Mouse (Mus musculus) liver, embryonic 16.5 days (tissue): ENCODE results near the gene Clstn1. TPM values are rescaled to one million over a fixed set of nuclear protein-coding genes. Genes with fewer than 3 reads are reported as not detected.

ENCODE experiments used
- ATAC-seq: fragments of 200-750 bp; cut with Nextera tagmentation; 2 replicates; pipeline ENCODE4 v1.8.0; 2017; ENCODE audit warnings: low read depth, mild to moderate bottlenecking, moderate number of reproducible peaks, moderate library complexity
- H3K27ac ChIP-seq: fragments of 300-500 bp; sonication (generic); 2 replicates; pipeline ENCODE4 v1.5.1; 2014; ENCODE audit warnings: mild to moderate bottlenecking, low read length
- H3K27me3 ChIP-seq: fragments of 300-500 bp; sonication (generic); 2 replicates; pipeline ENCODE4 v1.6.1; 2014; ENCODE audit warnings: low read depth, low read length, mixed read lengths; ENCODE audit not compliant: control insufficient read depth, insufficient read depth
- H3K36me3 ChIP-seq: fragments of 300-500 bp; sonication (generic); 2 replicates; pipeline ENCODE4 v1.6.1; 2014; ENCODE audit warnings: mild to moderate bottlenecking; ENCODE audit not compliant: control insufficient read depth, insufficient read depth
- H3K4me1 ChIP-seq: fragments of 300-500 bp; sonication (generic); 2 replicates; pipeline ENCODE4 v1.6.1; 2014; ENCODE audit warnings: low read depth, low read length, mixed read lengths; ENCODE audit not compliant: control insufficient read depth
- H3K4me2 ChIP-seq: fragments of 300-500 bp; sonication (generic); 2 replicates; pipeline ENCODE4 v1.6.1; 2014; ENCODE audit warnings: low read depth, low read length, mixed read lengths
- H3K4me3 ChIP-seq: fragments of 300-500 bp; sonication (generic); 2 replicates; pipeline ENCODE4 v1.5.1; 2014; ENCODE audit warnings: low read depth, mild to moderate bottlenecking, low read length
- H3K9ac ChIP-seq: fragments of 300-500 bp; sonication (generic); 2 replicates; pipeline ENCODE4 v1.6.1; 2014; ENCODE audit warnings: low read depth, low read length
- H3K9me3 ChIP-seq: fragments of 300-500 bp; sonication (generic); replicated peaks from 2 replicates; pipeline ENCODE4 v1.6.1; 2016; ENCODE audit warnings: low read length; ENCODE audit not compliant: control insufficient read depth
- WGBS: fragments of 180-500 bp; shearing (Covaris S2); extraction: QIAGEN DNeasy Blood & Tissue Kit; methylation state at CpG from one replicate; pipeline ENCODE4 v1.1.7; 2014; ENCODE audit not compliant: insufficient replicate concordance; 5-methylcytosine and 5-hydroxymethylcytosine counted together
- polyA plus RNA-seq: library from polyadenylated mRNA; unstranded; fragments of >200 nt; fragmentation: Nextera tagmentation; extraction: Ambion mirVana; gene quantifications from 2 replicates; pipeline ENCODE4 v1.2.1, GENCODE M21; 2015

Clstn1 gene
- polyA plus RNA-seq, 1 experiment from 2014 or later: 1.1 TPM

DNA sequence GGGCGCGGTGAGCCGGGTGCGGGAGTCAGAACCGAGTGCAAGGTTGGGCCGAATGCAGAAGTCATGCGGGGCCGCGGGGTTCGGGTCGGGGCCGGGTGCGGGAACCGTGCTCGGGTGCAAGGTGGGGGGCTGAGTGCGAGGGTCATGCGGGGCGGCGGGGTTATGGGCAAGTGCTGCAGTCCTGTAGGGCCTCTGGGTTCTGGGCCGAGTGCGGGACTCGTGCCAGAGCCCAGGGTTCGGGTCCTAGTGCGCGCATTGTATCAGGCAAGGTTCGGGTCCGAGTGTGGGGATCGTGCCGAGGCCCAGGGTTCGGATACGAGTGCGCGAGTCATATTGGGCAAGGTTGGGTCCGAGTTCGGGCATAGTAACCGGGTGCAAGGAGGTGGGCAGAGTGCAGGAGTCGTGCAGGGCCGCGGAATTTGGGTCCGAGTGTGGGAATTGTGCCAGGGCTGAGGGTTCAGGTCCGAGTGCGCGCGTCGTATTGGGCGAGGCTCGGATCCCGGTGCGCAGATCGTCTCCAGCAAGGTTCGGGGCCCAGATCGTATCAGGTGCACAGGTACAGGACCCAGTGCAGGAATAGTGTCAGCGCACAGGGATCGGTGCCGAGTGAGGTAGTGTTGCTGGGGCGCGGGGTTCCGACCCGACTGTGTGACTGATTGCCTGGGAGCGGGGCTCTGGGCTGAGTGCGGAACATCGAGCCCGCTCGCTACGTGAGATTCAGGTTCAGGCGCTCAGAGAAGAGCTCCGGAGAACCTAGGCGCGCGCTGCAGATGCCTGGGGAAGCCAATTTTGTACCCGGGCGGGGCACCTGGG is 721 bp downstream of the Clstn1 start:
- WGBS: under 1% methylated on average over 72 of the region's 72 CpGs
- peak overlapping the region; percentile 63 for H3K4me3 ChIP-seq
- no peaks in the 10 kb centered on the region for H3K36me3 ChIP-seq
- peak overlapping the region; percentile 24; the same call in 1 of the 2 replicates for H3K9ac ChIP-seq
- peaks cover 55% of the 10 kb centered on the region for H3K27me3 ChIP-seq
- H3K4me1 ChIP-seq: no peaks in the 10 kb centered on the region; the same call in none of the 2 replicates
- no peak overlapping the region for H3K27ac ChIP-seq
- ATAC-seq: no peak
- no peaks in the 10 kb centered on the region for H3K9me3 ChIP-seq
- H3K4me2 ChIP-seq: peak overlapping the region; percentile 70

DNA sequence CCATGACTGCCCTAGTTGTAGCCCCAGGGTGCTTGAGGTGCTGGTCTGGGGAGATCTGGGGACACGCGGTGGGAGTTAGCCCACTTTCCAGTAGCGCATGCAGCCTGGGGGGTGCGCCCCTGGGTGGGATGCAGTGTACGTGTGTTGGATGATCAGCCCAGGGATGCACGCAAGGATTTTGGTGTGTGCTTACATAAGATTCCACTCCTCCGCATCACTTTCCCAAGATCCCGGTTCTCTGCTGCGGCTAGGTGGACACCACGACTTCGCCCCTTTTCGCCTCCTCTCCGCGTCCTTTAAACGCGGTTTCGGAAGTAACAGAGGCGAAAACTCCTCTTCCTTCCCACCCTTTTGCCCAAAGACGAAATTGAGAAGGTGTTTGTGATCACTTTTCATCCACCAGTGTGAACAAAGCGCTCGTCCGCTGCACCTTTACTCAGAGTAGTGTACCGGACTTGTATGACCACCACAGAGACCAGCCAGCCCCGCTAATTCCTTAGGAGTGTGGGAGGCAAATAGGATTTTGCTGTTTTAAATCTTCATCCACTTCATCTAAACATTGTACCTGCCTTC is 1.4 kb downstream of the Clstn1 start:
- Histone ChIP-seq H3K27ac (no peak overlapping the region), H3K27me3 (peaks cover 55% of the 10 kb centered on the region), H3K9ac (no peak overlapping the region), H3K4me1 (no peaks in the 10 kb centered on the region; the same call in none of the 2 replicates), H3K4me2 (peak overlapping the region; percentile 70), H3K9me3 (no peaks in the 10 kb centered on the region), H3K4me3 (peak overlapping the region; percentile 63; the same call in 1 of the 2 replicates), H3K36me3 (no peaks in the 10 kb centered on the region)
- no peak for ATAC-seq
- WGBS: 8% methylated on average over 24 of the region's 24 CpGs

DNA sequence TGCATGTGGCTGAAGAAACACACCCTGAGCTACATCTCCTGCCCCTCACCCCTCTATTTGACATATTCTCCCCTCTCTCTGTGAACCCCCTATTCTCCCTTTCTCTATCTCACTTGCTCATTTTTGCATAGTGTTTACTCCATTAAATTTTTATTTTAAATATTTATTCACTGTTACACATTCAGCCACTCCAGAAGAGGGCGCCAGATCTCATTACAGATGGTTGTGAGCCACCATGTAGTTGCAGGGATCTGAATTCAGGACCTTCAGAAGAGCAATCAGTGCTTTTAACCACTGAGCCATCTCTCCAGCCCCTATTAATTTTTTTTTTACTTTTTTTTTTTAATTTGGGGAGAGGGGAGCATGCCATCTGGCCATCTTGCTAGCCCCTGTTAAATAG is 3.9 kb downstream of the Clstn1 start:
- Histone ChIP-seq H3K9ac (no peak overlapping the region), H3K27me3 (peaks cover 41% of the 10 kb centered on the region), H3K4me2 (no peak overlapping the region), H3K9me3 (no peaks in the 10 kb centered on the region), H3K27ac (no peak overlapping the region), H3K4me1 (no peaks in the 10 kb centered on the region; the same call in none of the 2 replicates), H3K36me3 (no peaks in the 10 kb centered on the region), H3K4me3 (no peak overlapping the region)
- ATAC-seq: no peak
- WGBS: 45% methylated on average over 1 of the region's 1 CpGs

GRCm38 (mm10) chr4:149591486-149591885 is 5.2 kb downstream of the Clstn1 start:
- H3K4me3 ChIP-seq: no peak overlapping the region
- H3K9me3 ChIP-seq: no peaks in the 10 kb centered on the region
- no peaks in the 10 kb centered on the region; the same call in 1 of the 2 replicates for H3K4me1 ChIP-seq
- H3K36me3 ChIP-seq: no peaks in the 10 kb centered on the region
- H3K4me2 ChIP-seq: no peak overlapping the region
- 59% methylated on average over 2 of the region's 2 CpGs for WGBS
- H3K27me3 ChIP-seq: peaks cover 28% of the 10 kb centered on the region
- H3K9ac ChIP-seq: no peak overlapping the region
- no peak for ATAC-seq
- no peak overlapping the region for H3K27ac ChIP-seq

DNA sequence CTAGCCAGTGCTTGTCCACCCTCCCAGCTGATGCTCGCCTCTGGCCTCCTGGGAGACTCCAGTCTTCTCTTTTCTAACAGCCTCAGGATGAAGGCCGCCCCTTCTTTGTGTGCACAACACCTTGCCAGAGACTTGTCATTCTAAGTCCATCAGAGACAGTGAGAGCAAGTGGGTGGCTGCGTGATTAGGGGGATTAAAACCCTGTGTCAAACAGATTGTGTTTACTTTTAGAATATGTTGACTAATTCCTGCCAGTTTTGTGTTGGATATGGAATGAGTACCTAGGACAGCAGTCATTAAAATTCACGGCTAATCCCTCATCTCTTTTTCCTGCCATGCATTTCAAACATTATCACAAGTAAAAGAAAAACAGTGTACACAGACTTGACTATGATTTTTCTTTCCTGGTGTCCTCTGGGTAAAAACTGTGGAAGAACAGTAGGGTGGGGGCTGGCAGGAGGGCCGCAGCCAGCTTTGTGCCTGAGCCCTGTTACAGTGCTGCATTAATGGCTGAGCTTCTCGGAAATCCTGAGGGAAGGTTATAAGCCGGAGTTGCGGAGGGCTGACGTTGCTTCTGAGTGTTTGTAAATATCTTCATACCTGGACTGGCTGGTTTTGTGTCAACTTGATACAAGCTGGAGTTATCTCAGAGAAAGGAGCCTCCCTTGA is 8.8 kb downstream of the Clstn1 start:
- no peak overlapping the region for H3K27ac ChIP-seq
- no peak overlapping the region for H3K4me2 ChIP-seq
- H3K4me3 ChIP-seq: no peak overlapping the region
- WGBS: 71% methylated on average over 9 of the region's 9 CpGs
- H3K9me3 ChIP-seq: no peaks in the 10 kb centered on the region
- no peak for ATAC-seq
- H3K27me3 ChIP-seq: no peaks in the 10 kb centered on the region; the same call in 1 of the 2 replicates
- H3K36me3 ChIP-seq: no peaks in the 10 kb centered on the region
- no peaks in the 10 kb centered on the region for H3K4me1 ChIP-seq
- H3K9ac ChIP-seq: no peak overlapping the region

- Histone ChIP-seq H3K27ac (no peak overlapping the region), H3K9ac (no peak overlapping the region), H3K9me3 (no peaks in the 10 kb centered on the region), H3K4me3 (no peak overlapping the region), H3K4me2 (no peak overlapping the region), H3K27me3 (no peaks in the 10 kb centered on the region; the same call in 1 of the 2 replicates), H3K36me3 (no peaks in the 10 kb centered on the region), H3K4me1 (no peaks in the 10 kb centered on the region; the same call in 1 of the 2 replicates)
- WGBS: 60% methylated on average over 12 of the region's 12 CpGs
- ATAC-seq: no peak
These were observed 11.5 kb downstream of the Clstn1 start for GRCm38 (mm10) chr4:149597641-149598208.

DNA sequence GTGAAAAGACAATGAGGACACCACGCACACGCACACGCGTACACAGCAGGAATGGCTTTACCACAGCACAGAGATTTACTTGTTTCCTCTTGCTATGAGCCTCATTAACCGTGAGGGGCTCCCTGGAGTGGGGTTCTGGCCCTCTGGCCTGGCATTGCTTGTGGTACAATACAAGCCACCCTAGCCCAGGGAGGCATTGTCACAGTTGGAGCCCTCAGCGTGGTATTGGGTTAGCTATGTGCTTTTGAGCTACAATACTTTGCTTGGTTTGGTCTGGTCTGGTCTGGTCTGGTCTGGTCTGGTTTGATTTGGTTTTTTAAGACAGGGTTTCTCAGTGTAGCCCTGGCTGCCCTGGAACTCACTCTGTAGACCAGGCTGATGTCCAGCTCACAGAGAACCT is 13.3 kb downstream of the Clstn1 start:
- H3K9ac ChIP-seq: no peak overlapping the region
- WGBS: 73% methylated on average over 6 of the region's 6 CpGs
- H3K36me3 ChIP-seq: no peaks in the 10 kb centered on the region
- no peaks in the 10 kb centered on the region for H3K9me3 ChIP-seq
- no peak for ATAC-seq
- H3K4me2 ChIP-seq: no peak overlapping the region
- no peak overlapping the region for H3K4me3 ChIP-seq
- H3K4me1 ChIP-seq: no peaks in the 10 kb centered on the region; the same call in 1 of the 2 replicates
- no peak overlapping the region for H3K27ac ChIP-seq
- no peaks in the 10 kb centered on the region; the same call in 1 of the 2 replicates for H3K27me3 ChIP-seq

DNA sequence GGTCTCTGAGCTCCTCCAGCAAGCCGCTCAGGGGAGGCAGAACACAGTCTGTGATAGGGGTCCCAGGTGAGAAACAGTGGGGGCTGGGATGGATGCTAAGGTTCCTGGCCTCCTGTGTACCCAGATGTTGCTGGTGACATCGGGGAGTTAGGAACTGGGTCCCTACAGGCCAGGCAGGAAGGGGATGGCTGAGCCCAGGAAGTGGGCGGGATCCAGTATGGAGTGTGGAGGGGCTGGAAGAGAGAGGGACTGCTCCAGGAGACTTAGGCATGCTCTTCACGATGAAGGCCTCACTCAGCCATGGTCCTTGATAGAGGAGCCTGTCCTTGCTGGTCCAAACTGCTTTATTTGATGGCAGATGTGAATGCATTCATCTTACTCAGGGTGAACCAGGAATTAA is 13.9 kb downstream of the Clstn1 start:
- H3K27me3 ChIP-seq: no peaks in the 10 kb centered on the region; the same call in 1 of the 2 replicates
- no peak overlapping the region for H3K4me3 ChIP-seq
- no peaks in the 10 kb centered on the region; the same call in 1 of the 2 replicates for H3K4me1 ChIP-seq
- no peaks in the 10 kb centered on the region for H3K9me3 ChIP-seq
- ATAC-seq: no peak
- no peak overlapping the region for H3K9ac ChIP-seq
- H3K4me2 ChIP-seq: no peak overlapping the region
- no peaks in the 10 kb centered on the region for H3K36me3 ChIP-seq
- 53% methylated on average over 4 of the region's 4 CpGs for WGBS
- H3K27ac ChIP-seq: no peak overlapping the region
